Mouse (Mus musculus) adrenal gland, adult 8-10 months (tissue): Measurements from ENCODE around the gene Inpp5k. TPM values are rescaled to one million over a fixed set of nuclear protein-coding genes. Genes with fewer than 3 reads are reported as not detected.
"Not testable (repeated sequence)": the region's sequence is repeated elsewhere in the genome, so short reads cannot be mapped to it uniquely, and the experiment has no call there.

Source experiments
- DNase-seq: peaks from one replicate; pipeline ENCODE4 v3.0.0; 2022
- total RNA-seq, 4 experiments: library from RNA; stranded (reverse); gene quantifications; 2 replicates each; pipeline ENCODE4 v1.2.4; 2022

The Inpp5k gene
- total RNA-seq, 4 experiments from 2014 or later = 46.2 to 62.5 (median 53.6) TPM

DNA sequence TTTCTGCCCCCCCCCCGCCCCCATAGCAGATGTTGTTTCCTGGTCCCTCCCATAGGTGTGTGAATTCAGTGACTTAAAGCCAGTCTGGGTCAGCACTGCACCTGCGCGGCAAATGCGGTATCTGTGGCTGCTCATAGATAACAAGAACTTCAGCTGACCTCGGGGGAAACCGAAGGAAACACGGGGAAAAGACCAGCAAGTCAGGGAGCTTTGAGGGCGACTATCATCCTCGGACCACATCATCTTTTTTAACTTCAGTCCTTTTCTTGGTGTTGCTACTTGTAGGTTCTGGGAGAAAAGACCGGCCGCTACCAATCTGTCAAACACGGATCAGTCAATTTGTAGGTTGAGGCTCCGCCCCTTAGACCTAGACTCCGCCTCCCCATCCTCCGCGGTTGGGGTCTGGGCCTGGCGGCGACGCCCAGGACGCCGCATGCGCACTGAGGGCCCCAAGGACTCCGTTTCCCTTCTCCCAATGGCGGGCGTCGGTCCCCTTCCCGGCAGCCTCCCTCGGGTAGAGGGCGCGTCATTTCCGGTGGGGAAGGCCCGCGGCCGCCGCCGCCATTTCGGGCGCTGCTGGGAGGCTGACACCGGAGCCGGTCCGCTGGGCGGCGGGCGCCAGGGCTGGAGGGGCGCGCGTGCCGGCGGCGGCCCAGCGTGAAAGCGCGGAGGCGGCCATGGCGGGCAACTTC, 48.1 kb downstream of the Inpp5k start, which contains the start of gene Crk:
Crk (plus strand) TSS at position 513 of the 692 bp plus-strand sequence.
- peak; percentile 98 for DNase-seq

DNA sequence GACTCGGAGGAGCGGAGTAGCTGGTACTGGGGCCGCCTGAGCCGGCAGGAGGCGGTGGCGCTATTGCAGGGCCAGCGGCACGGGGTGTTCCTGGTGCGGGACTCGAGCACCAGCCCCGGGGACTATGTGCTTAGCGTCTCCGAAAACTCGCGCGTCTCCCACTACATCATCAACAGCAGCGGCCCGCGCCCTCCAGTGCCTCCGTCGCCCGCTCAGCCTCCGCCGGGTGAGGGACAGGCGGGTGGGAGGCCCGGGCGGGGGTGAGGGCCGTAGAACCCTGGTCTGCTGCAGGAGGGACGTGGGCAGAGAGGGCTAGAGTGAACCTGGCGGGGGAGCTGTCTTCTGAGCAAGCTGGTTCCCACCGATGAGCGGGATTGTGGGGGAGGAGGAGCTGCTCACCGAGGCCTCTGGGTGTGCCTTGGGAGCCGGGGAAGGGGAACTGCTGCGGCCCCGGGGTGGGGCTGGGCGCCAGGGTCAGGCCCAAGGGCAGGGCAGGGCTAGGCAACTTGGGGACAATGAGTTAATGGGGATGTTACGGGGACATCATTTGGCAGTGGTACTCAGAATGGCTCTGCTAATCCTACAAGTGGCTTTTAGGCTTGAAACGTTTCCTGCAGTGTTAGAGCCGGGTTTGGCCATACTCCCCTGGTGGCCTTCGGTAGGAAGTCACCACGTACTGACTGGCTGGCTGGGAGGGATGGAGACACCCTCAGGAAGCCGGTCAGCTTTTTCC, 48.8 kb downstream of the Inpp5k start:
- peak; percentile 64 for DNase-seq

DNA sequence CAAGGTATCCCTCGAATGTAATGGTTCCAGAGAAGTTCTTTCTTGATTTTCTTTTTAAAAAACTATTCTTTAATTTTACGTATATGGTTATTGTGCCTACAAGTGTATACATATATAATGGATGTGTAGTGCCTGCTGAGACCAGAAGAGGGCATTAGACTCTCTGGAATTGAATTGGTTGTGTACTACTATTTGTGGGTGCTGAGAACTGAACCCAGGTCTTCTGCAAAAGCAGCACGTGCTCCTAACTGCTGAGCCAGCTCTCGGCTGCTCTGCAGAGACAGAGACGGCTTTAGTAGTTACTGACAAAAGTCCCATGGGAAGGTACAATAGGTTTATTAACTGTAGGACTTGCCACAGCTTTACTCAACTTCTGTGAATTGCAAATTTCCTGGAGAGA, 53.7 kb downstream of the Inpp5k start:
- DNase-seq = no peak

DNA sequence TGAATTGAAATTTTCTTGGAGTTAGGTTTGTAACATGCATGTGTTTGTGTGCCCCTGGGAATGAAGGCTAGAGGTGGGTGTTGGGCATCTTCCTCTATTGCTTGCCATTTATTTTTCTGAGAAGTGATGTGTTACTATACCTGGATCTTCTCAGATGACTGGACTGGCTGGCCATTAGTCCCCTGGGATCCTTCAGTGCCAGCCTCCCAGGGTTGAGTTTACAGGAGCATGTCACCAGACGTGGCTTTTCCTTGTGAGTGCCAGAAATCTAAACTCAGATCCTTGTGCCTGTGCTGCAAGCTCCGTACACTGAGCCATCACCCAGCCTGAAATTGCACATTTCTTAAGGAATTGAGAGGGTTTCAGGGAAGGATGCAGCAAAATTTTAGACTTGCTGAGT, 54.2 kb downstream of the Inpp5k start:
- no peak for DNase-seq

DNA sequence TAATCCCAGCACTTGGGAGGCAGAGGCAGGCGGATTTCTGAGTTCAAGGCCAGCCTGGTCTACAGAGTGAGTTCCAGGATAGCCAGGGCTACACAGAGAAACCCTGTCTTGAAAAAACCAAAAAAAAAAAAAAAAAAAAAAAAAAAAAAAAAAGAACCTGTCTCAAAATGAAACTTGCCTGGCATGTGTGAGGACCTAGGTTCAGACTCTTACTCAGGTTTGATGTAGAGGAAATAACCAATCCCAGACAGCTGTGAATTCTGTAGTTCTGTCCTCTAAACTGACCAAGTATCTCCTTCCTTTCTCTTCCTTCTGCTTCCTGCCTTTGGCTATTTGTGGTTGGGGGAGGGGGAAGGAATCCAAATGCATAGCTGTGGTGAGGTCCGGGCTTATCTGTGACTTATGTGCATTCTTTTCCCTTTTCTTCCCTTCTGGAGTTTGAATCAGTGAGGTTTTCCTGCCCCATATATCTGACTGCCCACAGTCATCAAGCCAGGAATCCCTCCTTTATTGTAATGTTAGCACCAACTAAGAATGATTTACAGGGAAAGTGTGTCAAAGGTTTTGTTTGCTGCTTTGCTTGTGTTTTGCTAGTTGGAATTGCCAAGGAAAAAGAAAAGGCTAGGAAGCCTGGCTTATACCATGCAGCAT, 56.7 kb downstream of the Inpp5k start:
- DNase-seq = no peak

DNA sequence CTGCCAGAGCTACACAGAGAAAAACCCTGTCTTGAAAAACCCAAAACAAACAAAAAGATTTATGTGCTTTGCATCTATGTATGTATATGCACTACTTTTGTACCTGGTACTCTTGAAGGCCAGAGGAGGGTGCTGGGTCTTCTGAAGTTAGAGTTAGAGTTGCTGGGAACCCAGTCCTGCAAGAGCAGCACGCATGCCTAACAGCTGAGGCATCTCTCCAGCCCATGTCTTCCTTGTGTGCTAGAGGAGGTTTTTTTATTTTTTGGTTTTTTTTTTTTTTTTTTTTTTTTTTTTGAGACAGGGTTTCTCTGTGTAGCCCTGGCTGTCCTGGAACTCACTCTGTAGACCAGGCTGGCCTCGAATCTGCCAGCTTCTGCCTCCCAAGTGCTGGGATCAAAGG, 57.3 kb downstream of the Inpp5k start:
- no peak for DNase-seq

DNA sequence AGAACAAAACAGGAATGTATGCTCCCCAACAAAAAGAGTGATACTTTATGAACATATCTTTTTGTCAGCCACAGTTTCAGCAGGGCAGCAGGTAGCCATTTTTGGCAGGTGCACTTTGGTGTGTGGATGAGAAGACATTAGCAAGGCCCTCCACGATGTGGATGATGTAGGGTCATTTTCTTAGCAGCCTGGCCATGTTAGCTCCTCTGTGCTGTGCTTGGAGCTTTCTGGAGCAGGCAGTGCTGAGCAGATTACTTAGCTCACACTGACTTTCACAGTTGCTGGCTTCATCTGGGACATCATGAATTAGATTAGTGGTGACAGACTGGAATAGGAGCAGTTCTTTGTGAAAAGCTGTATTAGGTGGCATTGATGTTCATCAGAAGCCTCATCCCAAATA, 59.2 kb downstream of the Inpp5k start:
- no peak for DNase-seq

DNA sequence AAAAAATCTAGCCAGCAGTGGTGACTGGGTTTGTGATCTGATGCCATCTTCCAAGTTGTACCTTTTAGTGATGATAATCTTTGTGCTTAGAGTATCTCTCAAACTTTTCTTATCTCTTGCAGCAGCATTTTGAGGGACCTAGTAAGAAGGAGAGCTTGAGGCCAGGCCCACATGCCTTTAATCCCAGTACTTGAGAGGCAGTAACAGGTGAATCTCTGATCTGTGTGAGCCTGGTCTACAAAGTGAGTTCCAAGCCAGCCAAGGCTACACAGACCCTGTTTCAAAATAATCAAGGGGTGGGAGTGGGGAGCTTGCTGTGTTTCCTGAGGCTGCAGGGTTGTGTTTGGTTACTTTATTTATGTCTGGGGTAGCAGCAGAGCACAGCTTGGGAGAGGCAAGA, 60.3 kb downstream of the Inpp5k start:
- no peak for DNase-seq

DNA sequence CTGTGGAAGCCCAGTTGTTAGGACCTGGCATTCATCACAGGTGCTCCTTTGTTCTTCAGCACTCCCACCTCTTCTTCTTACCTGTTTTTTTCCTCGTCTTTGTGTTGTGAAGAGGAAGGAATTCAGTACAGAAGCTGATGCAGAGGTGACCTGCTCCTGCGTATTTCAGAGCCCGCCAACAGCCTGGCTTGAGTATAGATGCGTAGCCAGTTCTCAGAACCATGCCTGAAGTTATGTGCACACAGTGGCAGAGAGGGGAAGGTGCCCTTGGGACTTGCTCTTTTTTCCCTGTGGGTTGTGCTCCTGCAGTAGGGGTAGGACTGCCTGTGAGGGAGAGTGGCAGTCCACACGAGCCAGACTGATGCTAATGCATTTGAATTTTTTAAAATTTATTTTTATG, 62.8 kb downstream of the Inpp5k start:
- no peak for DNase-seq

DNA sequence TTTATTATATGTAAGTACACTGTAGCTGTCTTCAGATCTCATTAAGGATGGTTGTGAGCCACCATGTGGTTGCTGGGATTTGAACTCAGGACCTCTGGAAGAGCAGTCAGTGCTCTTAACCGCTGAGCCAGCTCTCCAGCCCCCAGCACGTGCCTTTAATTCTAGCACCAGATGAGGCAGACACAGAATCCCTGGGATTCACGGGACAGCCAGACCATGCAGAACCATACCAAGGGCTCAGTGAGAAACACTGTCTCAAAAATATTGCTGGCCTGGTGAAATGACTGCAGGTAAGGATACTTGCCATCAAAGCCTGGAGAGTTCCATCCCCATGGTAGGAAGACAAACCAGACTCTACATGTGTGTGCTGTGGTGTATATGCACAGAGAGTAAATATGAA, 66.7 kb downstream of the Inpp5k start:
- not testable (repeated sequence) for DNase-seq

Other genes starting within 250 kb of the Inpp5k start
- 10 to 100 TPM in 3 of 4 experiments, 1 to 10 TPM in 1; 9.0 to 31.5 (median 14.5) TPM for gene Serpinf1, start 208.3 kb upstream of the Inpp5k start, total RNA-seq
- under 1 TPM in 3 of 4 experiments, not detected in 1; 0.31 to 0.41 (median 0.38) TPM for gene Serpinf2, start 191.4 kb upstream of the Inpp5k start, total RNA-seq
- gene Wdr81, start 176.3 kb upstream of the Inpp5k start, total RNA-seq = 10 to 100 TPM; 19.3 to 21.7 (median 20.2) TPM
- gene Tlcd2, start 169.3 kb upstream of the Inpp5k start, total RNA-seq = 10 to 100 TPM; 10.1 to 16.7 (median 13.1) TPM
- 100 to 1,000 TPM; 155 to 170 (median 167) TPM for gene Prpf8, start 144.2 kb upstream of the Inpp5k start, total RNA-seq
- gene Rilp, start 120.9 kb upstream of the Inpp5k start, total RNA-seq = 1 to 10 TPM; 3.6 to 8.9 (median 8.0) TPM
- 1 to 10 TPM; 6.0 to 9.4 (median 7.2) TPM for gene Scarf1, start 117.4 kb upstream of the Inpp5k start, total RNA-seq
- gene Slc43a2, start 99.3 kb upstream of the Inpp5k start, total RNA-seq = 10 to 100 TPM; 22.5 to 29.8 (median 23.2) TPM
- 100 to 1,000 TPM; 172 to 186 (median 176) TPM for gene Pitpna, start 42.9 kb upstream of the Inpp5k start, total RNA-seq
- gene Myo1c, start 19.5 kb downstream of the Inpp5k start, total RNA-seq = 100 to 1,000 TPM; 151 to 208 (median 180) TPM
- gene Crk, start 48.3 kb downstream of the Inpp5k start, total RNA-seq = 100 to 1,000 TPM; 115 to 125 (median 117) TPM
- gene Ywhae, start 101.9 kb downstream of the Inpp5k start, total RNA-seq = 100 to 1,000 TPM; 600 to 760 (median 717) TPM
- gene Doc2b, start 165.1 kb downstream of the Inpp5k start, total RNA-seq = 10 to 100 TPM; 17.8 to 37.6 (median 26.2) TPM